In the genomic region with DNA sequence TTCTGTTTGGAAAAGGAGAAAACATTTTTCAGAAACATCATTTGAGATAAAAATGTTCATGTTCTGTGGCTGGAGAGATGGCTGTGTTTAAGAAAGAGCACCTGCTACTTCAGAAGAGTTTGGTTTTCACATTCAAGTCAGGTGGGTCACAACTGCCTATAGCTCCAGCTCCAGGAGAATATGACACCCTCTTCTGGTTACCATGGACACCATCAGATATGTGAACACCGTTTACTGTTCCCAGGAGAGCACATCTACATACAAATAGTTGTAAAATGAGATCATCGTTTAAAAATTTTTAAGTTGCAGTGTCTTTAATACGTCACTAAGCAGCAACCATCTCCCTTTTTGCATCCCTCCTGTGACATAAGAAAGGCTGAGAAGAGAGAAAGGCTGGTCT, we compare ENCODE assay signal across 11 mouse cellular contexts.
DNase-seq lines count a peak whose midpoint lies in the region; ATAC-seq and TF ChIP-seq lines count a peak whose summit lies in the region.
"Had no signal": no experiment of that assay in that cellular context is flagged by ENCODE, and none has a peak within 500 bp of the region (broad histone marks: within the 10 kb centered on the region; RNA-seq: fewer than 3 reads in every experiment).

No protein-coding gene starts in this region.

- DNase-seq in limb, embryonic 10.5 days (ENCODE audit: low spot score) = no peak
- DNase-seq in MEL (ENCODE audit: low read depth, low spot score) = peak; percentile 17
- DNase-seq in brain, adult 2 months (ENCODE audit: low read depth, low spot score) = peak; percentile 9
- DNase-seq in lung, postnatal 25 days (ENCODE audit: low spot score) = peak; percentile 16
- no peak for DNase-seq in right cerebral cortex, postnatal 25 days
- no peak for DNase-seq in right cerebral cortex, postnatal 36 days (ENCODE audit: low spot score in 2 of 2)
- DNase-seq: layer of hippocampus, postnatal 36 days had no signal

- H3K79me2 ChIP-seq in MEL (ENCODE audit: control insufficient read depth, insufficient read depth, low read length, poor library complexity) = no peaks in the 10 kb centered on the region

- H3K36me3 ChIP-seq in limb, embryonic 13.5 days = no peaks in the 10 kb centered on the region
- H3K36me3 ChIP-seq in limb, embryonic 10.5 days = no peaks in the 10 kb centered on the region
- no peaks in the 10 kb centered on the region for H3K36me3 ChIP-seq in MEL (ENCODE audit: control insufficient read depth in 1 of 2, insufficient read depth in 2 of 2, low read length in 2 of 2)
- H3K36me3 ChIP-seq: embryonic facial prominence, embryonic 15.5 days; neural tube, embryonic 12.5 days had no signal

- 0 out of 2 replicates have a peak, but pooled peaks have one; percentile 54 for ATAC-seq in limb, embryonic 13.5 days (ENCODE audit: low FRiP score, low read depth)

- H3K4me1 ChIP-seq in limb, embryonic 13.5 days = no peaks in the 10 kb centered on the region
- H3K4me1 ChIP-seq in limb, embryonic 10.5 days = no peaks in the 10 kb centered on the region
- no peaks in the 10 kb centered on the region for H3K4me1 ChIP-seq in MEL (ENCODE audit: control insufficient read depth in 1 of 2, insufficient read depth in 2 of 2, low read length in 2 of 2)
- H3K4me1 ChIP-seq: embryonic facial prominence, embryonic 15.5 days; neural tube, embryonic 12.5 days had no signal

- H3K9ac ChIP-seq in limb, embryonic 13.5 days = no peak overlapping the region
- H3K9ac ChIP-seq in MEL (ENCODE audit: control insufficient read depth, low read depth, low read length, poor library complexity, severe bottlenecking) = no peak overlapping the region
- H3K9ac ChIP-seq: embryonic facial prominence, embryonic 15.5 days; liver, embryonic 14.5 days; neural tube, embryonic 12.5 days had no signal

- no peak overlapping the region for H3K4me3 ChIP-seq in limb, embryonic 13.5 days
- H3K4me3 ChIP-seq in limb, embryonic 10.5 days = no peak overlapping the region
- H3K4me3 ChIP-seq in MEL (ENCODE audit: control insufficient read depth in 1 of 2, insufficient read depth in 1 of 2, low read depth in 2 of 2, low read length in 2 of 2) = no peak overlapping the region
- H3K4me3 ChIP-seq: embryonic facial prominence, embryonic 15.5 days; neural tube, embryonic 12.5 days had no signal

- TF ChIP-seq RAD21 in MEL (IDR thresholded peaks at IDR 0.05; ENCODE audit: low read depth, low read length) = no peak

- no peak overlapping the region for H3K27ac ChIP-seq in limb, embryonic 13.5 days
- no peak overlapping the region for H3K27ac ChIP-seq in limb, embryonic 10.5 days
- H3K27ac ChIP-seq in MEL (ENCODE audit: control insufficient read depth, low read depth, low read length) = no peak overlapping the region
- H3K27ac ChIP-seq: embryonic facial prominence, embryonic 15.5 days; liver, embryonic 14.5 days; neural tube, embryonic 12.5 days had no signal

- WGBS in limb, embryonic 13.5 days = 23% methylated on average over 3 of the region's 3 CpGs
- 43% methylated on average over 3 of the region's 3 CpGs for WGBS in limb, embryonic 10.5 days

- TF ChIP-seq EP300 in MEL (IDR thresholded peaks at IDR 0.05; ENCODE audit: low read depth in 1 of 2, low read length in 2 of 2) = no peak

- TF ChIP-seq CTCF in MEL (IDR thresholded peaks at IDR 0.05 in 2 of 3, conservative IDR thresholded peaks at IDR 0.05 in 1 of 3; ENCODE audit: control insufficient read depth in 1 of 3, insufficient read depth in 1 of 3, low read depth in 2 of 3, low read length in 3 of 3, poor library complexity in 1 of 3, severe bottlenecking in 1 of 3) = no peak

- no peak overlapping the region for H3K4me2 ChIP-seq in limb, embryonic 13.5 days (replicated peaks)
- H3K4me2 ChIP-seq: embryonic facial prominence, embryonic 15.5 days; neural tube, embryonic 12.5 days had no signal

- H3K27me3 ChIP-seq in limb, embryonic 13.5 days = no peaks in the 10 kb centered on the region
- no peaks in the 10 kb centered on the region for H3K27me3 ChIP-seq in limb, embryonic 10.5 days (ENCODE audit: low read depth, poor library complexity, severe bottlenecking)
- H3K27me3 ChIP-seq in MEL (ENCODE audit: control insufficient read depth in 1 of 2, insufficient read depth in 2 of 2, low read length in 2 of 2) = no peaks in the 10 kb centered on the region
- H3K27me3 ChIP-seq: embryonic facial prominence, embryonic 15.5 days; neural tube, embryonic 12.5 days had no signal

- TF ChIP-seq POLR2A in MEL (IDR thresholded peaks at IDR 0.05; ENCODE audit: control insufficient read depth in 1 of 2, insufficient read depth in 1 of 2, low read depth in 1 of 2, low read length in 2 of 2, poor library complexity in 1 of 2) = no peak

- H3K9me3 ChIP-seq in limb, embryonic 13.5 days = no peaks in the 10 kb centered on the region
- H3K9me3 ChIP-seq in limb, embryonic 10.5 days (replicated peaks) = no peaks in the 10 kb centered on the region
- no peaks in the 10 kb centered on the region for H3K9me3 ChIP-seq in MEL (replicated peaks; ENCODE audit: insufficient read depth, low read length)
- H3K9me3 ChIP-seq: embryonic facial prominence, embryonic 15.5 days; neural tube, embryonic 12.5 days had no signal

TF ChIP-seq in MEL, 35 proteins besides CTCF, POLR2A, EP300 and RAD21:
- 0 out of 2 replicates have a peak, but pooled peaks have one; percentile 30 for TF ChIP-seq GATA1 (IDR thresholded peaks at IDR 0.05; ENCODE audit: low read depth, low read length)
- TF ChIP-seq BHLHE40 (IDR thresholded peaks at IDR 0.05; ENCODE audit: borderline replicate concordance, low read depth, low read length) = no peak

Comparison
In these comparisons a context has a peak if more than half of its experiments do, and no peak if none do; other contexts are left out.
1. DNase-seq: peak in MEL (single experiment), brain, adult 2 months (single experiment) and lung, postnatal 25 days (single experiment); none in limb, embryonic 10.5 days (single experiment), right cerebral cortex, postnatal 25 days (single experiment) and right cerebral cortex, postnatal 36 days (0 of 2).